Mouse (Mus musculus) embryonic facial prominence, embryonic 11.5 days (tissue): ENCODE data around the gene BC004004. TPM values are rescaled to one million over a fixed set of nuclear protein-coding genes. Genes with fewer than 3 reads are reported as not detected.

ENCODE experiments used
- ATAC-seq: fragments of 200-750 bp; cut with Nextera tagmentation; replicated peaks from 2 replicates; pipeline ENCODE4 v1.8.0; 2017; ENCODE audit warnings: low read depth; ENCODE audit not compliant: insufficient number of reproducible peaks, low FRiP score, low TSS enrichment
- DNase-seq: peaks from one replicate; pipeline ENCODE4 v3.0.0-alpha.2; 2015; ENCODE audit warnings: low spot score
- H3K27ac ChIP-seq: fragments of 300-500 bp; sonication (generic); replicated peaks from 2 replicates; pipeline ENCODE4 v1.5.1; 2014; ENCODE audit warnings: mild to moderate bottlenecking, low read depth, low read length, control low read depth
- H3K27me3 ChIP-seq: fragments of 300-500 bp; sonication (generic); 2 replicates; pipeline ENCODE4 v1.6.1; 2014; ENCODE audit warnings: mild to moderate bottlenecking, low read length, moderate library complexity, mixed read lengths; ENCODE audit not compliant: control insufficient read depth, insufficient read depth
- H3K36me3 ChIP-seq: fragments of 300-500 bp; sonication (generic); replicated peaks from 2 replicates; pipeline ENCODE4 v1.6.1; 2014; ENCODE audit warnings: low read depth, mild to moderate bottlenecking, low read length, moderate library complexity, mixed read lengths; ENCODE audit not compliant: control insufficient read depth, insufficient read depth
- H3K4me1 ChIP-seq: fragments of 300-500 bp; sonication (generic); 2 replicates; pipeline ENCODE4 v1.6.1; 2014; ENCODE audit warnings: low read length, mixed read lengths; ENCODE audit not compliant: control insufficient read depth, insufficient read depth
- H3K4me2 ChIP-seq: fragments of 300-500 bp; sonication (generic); 2 replicates; pipeline ENCODE4 v1.6.1; 2014; ENCODE audit warnings: low read depth, mild to moderate bottlenecking, control low read depth, low read length, moderate library complexity
- H3K4me3 ChIP-seq: fragments of 300-500 bp; sonication (generic); 2 replicates; pipeline ENCODE4 v1.5.1; 2014; ENCODE audit warnings: low read depth, low read length, control low read depth
- H3K9ac ChIP-seq: fragments of 300-500 bp; sonication (generic); replicated peaks from 2 replicates; pipeline ENCODE4 v1.6.1; 2014; ENCODE audit warnings: mild to moderate bottlenecking, control low read depth, low read length
- H3K9me3 ChIP-seq: fragments of 300-500 bp; sonication (generic); replicated peaks from 2 replicates; pipeline ENCODE4 v1.6.1; 2016; ENCODE audit warnings: mild to moderate bottlenecking, low read length, inconsistent platforms, mixed read lengths; ENCODE audit not compliant: control insufficient read depth
- WGBS: fragments of 180-500 bp; shearing (Covaris S2); extraction: QIAGEN DNeasy Blood & Tissue Kit; methylation state at CpG from one replicate; pipeline ENCODE4 v1.1.7; 2014; 5-methylcytosine and 5-hydroxymethylcytosine counted together
- polyA plus RNA-seq: library from polyadenylated mRNA; unstranded; fragments of >200 nt; fragmentation: Nextera tagmentation; extraction: Ambion mirVana; gene quantifications from 2 replicates; pipeline ENCODE4 v1.2.1, GENCODE M21; 2014

The BC004004 gene
- polyA plus RNA-seq, 1 experiment from 2014 or later, result 55.1 TPM

DNA sequence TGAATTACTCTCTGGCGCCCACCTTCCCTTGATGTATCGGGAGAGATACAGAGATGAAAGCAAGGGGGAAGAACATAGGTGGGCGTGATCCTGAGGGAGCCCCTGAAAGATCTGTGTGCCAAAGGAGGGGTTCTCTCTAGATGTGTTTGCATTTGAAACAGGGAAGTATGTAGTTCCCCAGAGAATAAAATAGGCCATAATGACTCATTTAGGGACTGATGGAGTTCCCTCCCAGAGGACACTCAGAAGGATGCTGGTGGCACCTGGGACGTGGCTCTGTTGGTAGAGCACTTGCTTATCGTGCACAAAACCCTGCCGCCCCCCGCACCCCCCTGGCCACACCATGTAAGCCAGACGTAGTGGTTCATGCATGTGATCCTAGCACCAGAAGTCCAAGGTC is 94.5 kb downstream of the BC004004 start:
- Histone ChIP-seq H3K4me1 (no peaks in the 10 kb centered on the region), H3K36me3 (no peaks in the 10 kb centered on the region), H3K9me3 (no peaks in the 10 kb centered on the region), H3K9ac (no peak overlapping the region), H3K27me3 (no peaks in the 10 kb centered on the region), H3K27ac (no peak overlapping the region), H3K4me2 (no peak overlapping the region), H3K4me3 (no peak overlapping the region)
- DNase-seq (no peak), ATAC-seq (no peak)
- WGBS, result 84% methylated on average over 8 of the region's 8 CpGs

Other genes starting within 250 kb of the BC004004 start
- 937 and 1,031 TPM in 2 replicates for gene Srsf3, start 236.2 kb upstream of the BC004004 start, polyA plus RNA-seq
- gene Cdkn1a, start 177.8 kb upstream of the BC004004 start, polyA plus RNA-seq, result 25.5 TPM in 2 replicates
- gene Rab44, start 154.6 kb upstream of the BC004004 start, polyA plus RNA-seq, result 0.66 TPM in 1 of 2 replicates, not detected in the other
- 4.5 TPM in 2 replicates for gene Cpne5, start 30.6 kb upstream of the BC004004 start, polyA plus RNA-seq
- 177 and 196 TPM in 2 replicates for gene Ppil1, start 4.6 kb upstream of the BC004004 start, polyA plus RNA-seq
- 0.32 and 0.56 TPM in 2 replicates for gene Pi16, start 48.9 kb downstream of the BC004004 start, polyA plus RNA-seq
- 370 and 382 TPM in 2 replicates for gene Mtch1, start 79.1 kb downstream of the BC004004 start, polyA plus RNA-seq
- 7.0 and 8.6 TPM in 2 replicates for gene Fgd2, start 92.1 kb downstream of the BC004004 start, polyA plus RNA-seq
- gene Pim1, start 222.0 kb downstream of the BC004004 start, polyA plus RNA-seq, result 17.6 and 19.2 TPM in 2 replicates